Mouse (Mus musculus) midbrain, embryonic 14.5 days (tissue): ENCODE results near the gene Xylb. TPM values are rescaled to one million over a fixed set of nuclear protein-coding genes. Genes with fewer than 3 reads are reported as not detected.

Source experiments
- ATAC-seq: fragments of 200-750 bp; cut with Nextera tagmentation; 2 replicates; pipeline ENCODE4 v1.8.0; 2017; ENCODE audit warnings: moderate number of reproducible peaks, moderate library complexity; ENCODE audit not compliant: low FRiP score, low TSS enrichment
- DNase-seq: peaks from one replicate; pipeline ENCODE4 v3.0.0-alpha.2; 2015
- H3K27ac ChIP-seq: fragments of 300-500 bp; sonication (generic); replicated peaks from 2 replicates; pipeline ENCODE4 v1.5.1; 2014; ENCODE audit warnings: mild to moderate bottlenecking, low read depth, low read length, moderate library complexity
- H3K27me3 ChIP-seq: fragments of 300-500 bp; sonication (generic); 2 replicates; pipeline ENCODE4 v1.6.1; 2014; ENCODE audit warnings: low read length, control low read depth, mixed read lengths; ENCODE audit not compliant: control insufficient read depth, insufficient read depth
- H3K36me3 ChIP-seq: fragments of 300-500 bp; sonication (generic); 2 replicates; pipeline ENCODE4 v1.6.1; 2014; ENCODE audit warnings: low read length, control low read depth; ENCODE audit not compliant: control insufficient read depth, insufficient read depth
- H3K4me1 ChIP-seq: fragments of 300-500 bp; sonication (generic); 2 replicates; pipeline ENCODE4 v1.6.1; 2014; ENCODE audit warnings: mild to moderate bottlenecking, antibody characterized with exemption, low read length, control low read depth; ENCODE audit not compliant: control insufficient read depth, insufficient read depth
- H3K4me2 ChIP-seq: fragments of 300-500 bp; sonication (generic); 2 replicates; pipeline ENCODE4 v1.6.1; 2014; ENCODE audit warnings: mild to moderate bottlenecking, low read length, moderate library complexity
- H3K4me3 ChIP-seq: fragments of 300-500 bp; sonication (generic); replicated peaks from 2 replicates; pipeline ENCODE4 v1.5.1; 2014; ENCODE audit warnings: low read depth, low read length
- H3K9ac ChIP-seq: fragments of 300-500 bp; sonication (generic); replicated peaks from 2 replicates; pipeline ENCODE4 v1.6.1; 2014; ENCODE audit warnings: mild to moderate bottlenecking, low read length, moderate library complexity
- H3K9me3 ChIP-seq: fragments of 300-500 bp; sonication (generic); 2 replicates; pipeline ENCODE4 v1.6.1; 2016; ENCODE audit warnings: low read length, control low read depth, mixed read lengths; ENCODE audit not compliant: control insufficient read depth
- WGBS: fragments of 180-500 bp; shearing (Covaris S2); extraction: QIAGEN DNeasy Blood & Tissue Kit; methylation state at CpG from one replicate; pipeline ENCODE4 v1.1.7; 2014; 5-methylcytosine and 5-hydroxymethylcytosine counted together
- polyA plus RNA-seq: library from polyadenylated mRNA; unstranded; fragments of >200 nt; fragmentation: Nextera tagmentation; extraction: Ambion mirVana; gene quantifications from 2 replicates; pipeline ENCODE4 v1.2.1, GENCODE M21; 2014

The Xylb gene
- polyA plus RNA-seq, 1 experiment from 2014 or later = 2.4 TPM

DNA sequence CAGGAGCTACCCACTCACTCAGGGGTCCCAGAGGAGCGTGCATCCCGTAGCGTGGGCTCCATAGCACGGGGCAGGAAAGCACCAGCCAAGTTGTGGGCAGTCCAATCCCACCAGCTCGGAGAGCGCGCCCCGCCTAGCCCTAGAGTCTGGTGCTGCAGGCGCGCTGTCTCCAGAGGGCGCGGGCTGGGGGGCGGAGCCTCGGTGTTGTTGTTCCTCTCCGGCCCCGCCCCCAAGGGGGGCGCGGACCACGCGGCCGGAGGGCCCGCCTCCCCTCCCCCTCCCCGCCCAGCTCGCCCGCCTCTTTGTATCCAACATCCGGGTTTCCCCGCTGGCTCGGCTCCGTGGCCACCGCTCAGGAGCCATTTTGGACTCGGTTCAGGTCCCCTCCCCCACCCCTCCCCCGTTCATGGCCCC is 44.6 kb downstream of the Xylb start, which contains the start of gene Acvr2b:
Acvr2b (plus strand) TSS at position 318 of the 414 bp plus-strand sequence.
- Histone ChIP-seq H3K27ac (peak within 1 kb of the TSS; percentile 99), H3K9me3 (no peaks in the 10 kb centered on the region), H3K9ac (peak within 1 kb of the TSS; percentile 100), H3K4me2 (peak within 1 kb of the TSS; percentile 87), H3K4me3 (peak within 1 kb of the TSS; percentile 98), H3K36me3 (0 out of 2 replicates have a peak, but pooled peaks cover 3% of the 10 kb centered on the region), H3K27me3 (no peaks in the 10 kb centered on the region), H3K4me1 (peaks cover 35% of the 10 kb centered on the region)
- 2% methylated on average over 24 of the region's 32 CpGs for WGBS
- peak; percentile 92 for ATAC-seq
- DNase-seq = peak; percentile 99

DNA sequence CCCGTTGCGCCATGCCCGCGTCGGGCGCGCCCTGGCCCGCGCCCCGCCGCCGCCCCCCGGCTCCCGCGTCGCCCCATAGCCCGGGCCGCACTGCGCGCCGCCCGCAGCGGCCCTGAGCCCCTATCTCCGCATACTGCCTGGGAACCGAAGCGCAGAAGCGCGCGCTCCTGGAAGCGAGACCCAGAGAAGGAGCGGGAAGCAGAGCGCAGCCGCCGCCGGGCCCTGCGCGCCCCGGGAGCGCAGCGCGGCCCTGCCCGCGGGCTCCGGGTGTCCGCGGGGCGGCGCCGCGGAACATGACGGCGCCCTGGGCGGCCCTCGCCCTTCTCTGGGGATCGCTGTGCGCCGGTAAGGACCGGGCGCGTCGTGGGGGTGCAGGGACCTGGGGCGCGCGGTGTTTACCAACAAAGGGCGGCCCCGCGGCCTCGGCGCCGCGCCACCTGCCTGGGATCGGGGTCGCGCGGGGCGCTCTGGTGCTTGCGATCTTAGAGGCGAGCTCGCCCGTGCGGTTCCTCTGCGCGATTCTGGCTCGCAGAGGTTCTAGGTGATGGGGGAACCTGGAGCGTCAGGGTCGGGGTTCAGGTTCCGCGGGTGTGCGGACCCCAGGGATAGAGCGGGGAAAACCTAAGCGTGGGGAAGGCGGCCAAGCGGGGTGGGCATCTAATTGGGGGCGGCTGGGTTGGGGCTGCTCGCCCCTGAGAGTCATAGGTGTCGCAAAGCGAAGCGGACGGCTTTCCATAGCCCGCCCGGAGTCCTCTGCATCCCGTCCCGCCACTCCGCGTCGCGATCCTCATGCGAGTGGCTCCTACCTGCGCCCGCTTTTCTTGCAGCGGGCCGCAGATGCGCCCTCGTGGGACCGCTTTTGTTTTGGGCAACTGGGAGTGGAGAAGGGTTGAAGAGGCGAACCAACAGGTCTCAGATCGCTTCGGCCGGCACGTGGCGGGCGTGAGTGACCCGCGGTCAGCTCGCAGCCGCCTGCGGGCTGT is 45.4 kb downstream of the Xylb start:
- 0 out of 2 replicates have a peak, but pooled peaks cover 3% of the 10 kb centered on the region for H3K36me3 ChIP-seq
- H3K4me2 ChIP-seq = peak overlapping the region; percentile 87
- under 1% methylated on average over 124 of the region's 127 CpGs for WGBS
- peak overlapping the region; percentile 98 for H3K4me3 ChIP-seq
- H3K27me3 ChIP-seq = no peaks in the 10 kb centered on the region
- DNase-seq (peak; percentile 77), ATAC-seq (peak; percentile 66)
- peaks cover 35% of the 10 kb centered on the region for H3K4me1 ChIP-seq
- H3K9me3 ChIP-seq = no peaks in the 10 kb centered on the region
- H3K27ac ChIP-seq = peak overlapping the region; percentile 99
- H3K9ac ChIP-seq = peak overlapping the region; percentile 100

DNA sequence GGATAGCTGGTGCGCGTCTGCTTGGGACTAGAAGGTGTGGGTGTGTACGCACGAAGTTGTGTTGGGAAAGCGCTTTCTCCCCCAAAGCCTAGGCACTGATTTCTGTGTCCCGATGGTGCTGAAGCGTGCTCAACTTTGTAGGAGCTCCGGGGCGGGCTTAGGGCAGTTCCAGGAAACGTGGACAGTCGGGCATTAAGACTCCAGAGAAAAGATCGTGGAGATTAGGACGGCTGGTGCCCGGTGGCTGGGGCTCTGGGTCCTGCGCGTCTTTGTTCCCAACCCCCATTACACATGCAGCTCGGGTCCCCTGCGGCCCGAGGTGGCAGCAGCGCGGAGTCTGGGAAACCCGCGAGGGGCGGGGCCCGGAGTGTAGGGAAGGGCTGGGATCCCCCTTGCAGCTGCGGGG is 46.1 kb downstream of the Xylb start:
- Histone ChIP-seq H3K27me3 (no peaks in the 10 kb centered on the region), H3K4me3 (peak overlapping the region; percentile 98), H3K9ac (peak overlapping the region; percentile 100), H3K27ac (peak overlapping the region; percentile 99), H3K4me1 (peaks cover 35% of the 10 kb centered on the region), H3K36me3 (0 out of 2 replicates have a peak, but pooled peaks cover 3% of the 10 kb centered on the region), H3K4me2 (peak overlapping the region; percentile 87), H3K9me3 (no peaks in the 10 kb centered on the region)
- DNase-seq = peak; percentile 88
- peak; percentile 59; the same call in 1 of the 2 replicates for ATAC-seq
- 0% methylated on average over 26 of the region's 26 CpGs for WGBS

- peak overlapping the region; percentile 98 for H3K4me3 ChIP-seq
- H3K27me3 ChIP-seq = no peaks in the 10 kb centered on the region
- peak overlapping the region; percentile 100 for H3K9ac ChIP-seq
- H3K4me2 ChIP-seq = peak overlapping the region; percentile 87
- H3K9me3 ChIP-seq = no peaks in the 10 kb centered on the region
- ATAC-seq (no peak), DNase-seq (no peak)
- peaks cover 35% of the 10 kb centered on the region for H3K4me1 ChIP-seq
- WGBS = 59% methylated on average over 5 of the region's 5 CpGs
- H3K36me3 ChIP-seq = 0 out of 2 replicates have a peak, but pooled peaks cover 3% of the 10 kb centered on the region
- no peak overlapping the region for H3K27ac ChIP-seq
These were observed 46.9 kb downstream of the Xylb start for GRCm38 (mm10) chr9:119404090-119404489.

DNA sequence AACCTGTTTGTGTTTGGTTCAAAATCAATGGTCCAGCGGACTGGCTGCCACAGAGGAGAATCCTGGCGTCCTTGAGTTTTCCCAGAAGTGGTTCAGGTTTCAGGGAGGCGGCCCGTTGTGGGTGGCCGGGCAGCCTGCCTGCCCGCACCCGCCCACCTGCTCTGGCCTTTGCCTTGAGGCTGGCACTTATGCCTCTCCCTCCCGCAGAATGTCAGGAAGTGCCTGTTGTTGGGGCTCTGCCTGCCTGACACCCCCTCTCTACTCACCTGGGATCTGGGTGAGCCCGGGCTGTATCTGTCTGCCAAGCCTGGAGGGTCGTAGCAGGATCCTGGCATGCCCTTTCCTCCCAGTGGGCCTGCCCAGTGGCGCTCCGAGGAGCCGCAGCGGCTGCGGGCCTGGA is 50.7 kb downstream of the Xylb start:
- no peak overlapping the region for H3K4me2 ChIP-seq
- 81% methylated on average over 15 of the region's 15 CpGs for WGBS
- ATAC-seq = no peak
- no peak for DNase-seq
- H3K4me1 ChIP-seq = peaks cover 29% of the 10 kb centered on the region
- H3K27ac ChIP-seq = no peak overlapping the region
- no peak overlapping the region for H3K4me3 ChIP-seq
- H3K27me3 ChIP-seq = no peaks in the 10 kb centered on the region
- peaks cover 3% of the 10 kb centered on the region; the same call in 1 of the 2 replicates for H3K9me3 ChIP-seq
- 0 out of 2 replicates have a peak, but pooled peaks cover 3% of the 10 kb centered on the region for H3K36me3 ChIP-seq
- H3K9ac ChIP-seq = no peak overlapping the region

GRCm38 (mm10) chr9:119408898-119409664 is 51.9 kb downstream of the Xylb start:
- ATAC-seq = no peak
- Histone ChIP-seq H3K27ac (no peak overlapping the region), H3K4me1 (peaks cover 23% of the 10 kb centered on the region), H3K4me2 (no peak overlapping the region), H3K4me3 (no peak overlapping the region), H3K9ac (no peak overlapping the region), H3K27me3 (no peaks in the 10 kb centered on the region), H3K36me3 (0 out of 2 replicates have a peak, but pooled peaks cover 3% of the 10 kb centered on the region), H3K9me3 (peaks cover 3% of the 10 kb centered on the region; the same call in 1 of the 2 replicates)
- no peak for DNase-seq
- WGBS = 86% methylated on average over 11 of the region's 11 CpGs

GRCm38 (mm10) chr9:119409864-119410263 is 52.7 kb downstream of the Xylb start:
- DNase-seq (no peak), ATAC-seq (no peak)
- H3K9ac ChIP-seq = no peak overlapping the region
- H3K4me2 ChIP-seq = no peak overlapping the region
- H3K36me3 ChIP-seq = 0 out of 2 replicates have a peak, but pooled peaks cover 3% of the 10 kb centered on the region
- no peaks in the 10 kb centered on the region for H3K27me3 ChIP-seq
- 93% methylated on average over 5 of the region's 5 CpGs for WGBS
- no peak overlapping the region for H3K27ac ChIP-seq
- peaks cover 16% of the 10 kb centered on the region for H3K4me1 ChIP-seq
- no peak overlapping the region for H3K4me3 ChIP-seq
- H3K9me3 ChIP-seq = peaks cover 3% of the 10 kb centered on the region; the same call in 1 of the 2 replicates

GRCm38 (mm10) chr9:119418025-119418424 is 60.8 kb downstream of the Xylb start:
- H3K27me3 ChIP-seq = no peaks in the 10 kb centered on the region
- DNase-seq (no peak), ATAC-seq (no peak)
- H3K36me3 ChIP-seq = no peaks in the 10 kb centered on the region
- peaks cover 18% of the 10 kb centered on the region for H3K4me1 ChIP-seq
- no peak overlapping the region for H3K9ac ChIP-seq
- H3K4me3 ChIP-seq = no peak overlapping the region
- no peaks in the 10 kb centered on the region for H3K9me3 ChIP-seq
- whole genome bisulfite sequencing = 81% methylated on average over 18 of the region's 18 CpGs
- H3K4me2 ChIP-seq = no peak overlapping the region
- no peak overlapping the region for H3K27ac ChIP-seq
